Mouse (Mus musculus) layer of hippocampus, postnatal 25 days (tissue): Measurements from ENCODE around the gene Scaf4. TPM values are rescaled to one million over a fixed set of nuclear protein-coding genes. Genes with fewer than 3 reads are reported as not detected.

Source experiments
- total RNA-seq, 2 experiments: library from RNA; stranded (reverse); gene quantifications; 2 replicates each; pipeline ENCODE4 v1.2.3; 2021

The Scaf4 gene
- total RNA-seq, 2 experiments from 2014 or later = 39.5 to 56.4 TPM

Other genes starting within 250 kb of the Scaf4 start
- gene Tiam1, start 140.7 kb downstream of the Scaf4 start, total RNA-seq = 100 to 1,000 TPM in 1 of 2 experiments, 10 to 100 TPM in 1; 93.4 to 114 TPM
- 100 to 1,000 TPM; 357 to 406 TPM for gene Sod1, start 63.7 kb downstream of the Scaf4 start, total RNA-seq
- 10 to 100 TPM; 24.6 to 30.7 TPM for gene Hunk, start 101.5 kb upstream of the Scaf4 start, total RNA-seq